Comparison of ENCODE assay signal across 8 mouse cellular contexts in genomic region chr1:178368548-178369271, GRCm38 (mm10). TPM values are rescaled to one million over a fixed set of nuclear protein-coding genes. Genes with fewer than 3 reads are reported as not detected.
DNase-seq lines count a peak whose midpoint lies in the region; ATAC-seq and TF ChIP-seq lines count a peak whose summit lies in the region.

No protein-coding gene starts in this region.

- H3K9me3 ChIP-seq in embryonic facial prominence, embryonic 13.5 days: no peaks in the 10 kb centered on the region
- H3K9me3 ChIP-seq in limb, embryonic 12.5 days: no peaks in the 10 kb centered on the region
- H3K9me3 ChIP-seq in midbrain, embryonic 15.5 days: no peaks in the 10 kb centered on the region

- H3K4me3 ChIP-seq in embryonic facial prominence, embryonic 13.5 days: peak overlapping the region; percentile 50
- peak overlapping the region; percentile 72 for H3K4me3 ChIP-seq in kidney, adult 2 months (ENCODE audit: insufficient read depth, low read depth, low read length)
- H3K4me3 ChIP-seq in limb, embryonic 12.5 days (replicated peaks): peak overlapping the region; percentile 48
- peak overlapping the region; percentile 50 for H3K4me3 ChIP-seq in midbrain, embryonic 15.5 days
- peak overlapping the region; percentile 57 for H3K4me3 ChIP-seq in spleen, adult 2 months (ENCODE audit: extremely low read depth, insufficient read depth, insufficient read length)

- TF ChIP-seq POLR2A in kidney, adult 2 months (IDR thresholded peaks at IDR 0.05; ENCODE audit: low read depth, low read length): peak; percentile 59
- peak; percentile 44 for TF ChIP-seq POLR2A in spleen, adult 2 months (IDR thresholded peaks at IDR 0.05; ENCODE audit: low read depth, low read length)

- TF ChIP-seq CTCF in kidney, adult 2 months (conservative IDR thresholded peaks at IDR 0.05; ENCODE audit: insufficient read depth, insufficient read length, low read depth, low read length): no peak
- no peak for TF ChIP-seq CTCF in spleen, adult 2 months (IDR thresholded peaks at IDR 0.05; ENCODE audit: extremely low read depth, insufficient read depth, insufficient read length, insufficient replicate concordance)

- peak; percentile 85 for ATAC-seq in embryonic facial prominence, embryonic 13.5 days (ENCODE audit: insufficient number of reproducible peaks, insufficient read depth, low FRiP score, low TSS enrichment, low read depth)
- peak; percentile 87 for ATAC-seq in limb, embryonic 12.5 days (ENCODE audit: insufficient number of reproducible peaks, insufficient read depth, low FRiP score, low TSS enrichment, low read depth)
- ATAC-seq in midbrain, embryonic 15.5 days (replicated peaks): peak; percentile 97

- 1% methylated on average over 36 of the region's 36 CpGs for WGBS in embryonic facial prominence, embryonic 13.5 days
- WGBS in kidney, adult 2 months: 3% methylated on average over 36 of the region's 36 CpGs
- WGBS in limb, embryonic 12.5 days: 2% methylated on average over 36 of the region's 36 CpGs
- WGBS in midbrain, embryonic 15.5 days: 2% methylated on average over 36 of the region's 36 CpGs
- 5% methylated on average over 36 of the region's 36 CpGs for WGBS in spleen, adult 2 months

- peak overlapping the region; percentile 69 for H3K27ac ChIP-seq in embryonic facial prominence, embryonic 13.5 days
- peak overlapping the region; percentile 96 for H3K27ac ChIP-seq in kidney, adult 2 months (ENCODE audit: insufficient read depth, low read depth, low read length)
- H3K27ac ChIP-seq in limb, embryonic 12.5 days: peak overlapping the region; percentile 65
- peak overlapping the region; percentile 79 for H3K27ac ChIP-seq in midbrain, embryonic 15.5 days
- peak overlapping the region; percentile 97 for H3K27ac ChIP-seq in spleen, adult 2 months (ENCODE audit: insufficient read depth, low read length)

- no peaks in the 10 kb centered on the region for H3K36me3 ChIP-seq in embryonic facial prominence, embryonic 13.5 days
- no peaks in the 10 kb centered on the region for H3K36me3 ChIP-seq in kidney, adult 2 months (ENCODE audit: control insufficient read depth, insufficient read depth, low read length)
- H3K36me3 ChIP-seq in limb, embryonic 12.5 days: no peaks in the 10 kb centered on the region
- H3K36me3 ChIP-seq in midbrain, embryonic 15.5 days (replicated peaks): no peaks in the 10 kb centered on the region
- no peaks in the 10 kb centered on the region for H3K36me3 ChIP-seq in spleen, adult 2 months (ENCODE audit: control insufficient read depth, insufficient read depth, low read length)

- peaks cover 4% of the 10 kb centered on the region; the same call in 1 of the 2 replicates for H3K4me1 ChIP-seq in embryonic facial prominence, embryonic 13.5 days
- peaks cover 2% of the 10 kb centered on the region; the same call in 1 of the 2 replicates for H3K4me1 ChIP-seq in kidney, adult 2 months (ENCODE audit: control insufficient read depth, insufficient read depth, low read length)
- peaks cover 8% of the 10 kb centered on the region for H3K4me1 ChIP-seq in limb, embryonic 12.5 days (replicated peaks)
- peaks cover 10% of the 10 kb centered on the region for H3K4me1 ChIP-seq in midbrain, embryonic 15.5 days
- H3K4me1 ChIP-seq in spleen, adult 2 months (ENCODE audit: control insufficient read depth, insufficient read depth, insufficient read length): peaks cover 3% of the 10 kb centered on the region; the same call in 1 of the 2 replicates

- peak; percentile 98 for DNase-seq in 3134 (ENCODE audit: extremely low read depth, insufficient read length, low spot score)
- peak; percentile 93 to 95 for DNase-seq in adrenal gland, postnatal 36 days
- DNase-seq in heart, adult 18-20 months: peak; percentile 93 to 97
- DNase-seq in kidney, adult 2 months: peak; percentile 97
- peak; percentile 86 to 88 for DNase-seq in spleen, adult 2 months (ENCODE audit: low read depth in 1 of 2, low spot score in 2 of 2)

- peak overlapping the region; percentile 70 for H3K9ac ChIP-seq in embryonic facial prominence, embryonic 13.5 days
- H3K9ac ChIP-seq in limb, embryonic 12.5 days (replicated peaks): peak overlapping the region; percentile 65
- H3K9ac ChIP-seq in midbrain, embryonic 15.5 days: peak overlapping the region; percentile 49

- no peaks in the 10 kb centered on the region for H3K27me3 ChIP-seq in embryonic facial prominence, embryonic 13.5 days
- no peaks in the 10 kb centered on the region for H3K27me3 ChIP-seq in kidney, adult 2 months (replicated peaks; ENCODE audit: control insufficient read depth, insufficient read depth, low read length)
- H3K27me3 ChIP-seq in limb, embryonic 12.5 days: no peaks in the 10 kb centered on the region
- no peaks in the 10 kb centered on the region for H3K27me3 ChIP-seq in midbrain, embryonic 15.5 days (replicated peaks)
- no peaks in the 10 kb centered on the region for H3K27me3 ChIP-seq in spleen, adult 2 months (ENCODE audit: control insufficient read depth, insufficient read depth, low read length)

- H3K4me2 ChIP-seq in embryonic facial prominence, embryonic 13.5 days: peak overlapping the region; percentile 82
- H3K4me2 ChIP-seq in limb, embryonic 12.5 days: peak overlapping the region; percentile 77
- peak overlapping the region; percentile 76 for H3K4me2 ChIP-seq in midbrain, embryonic 15.5 days

RNA-seq across cellular contexts. Expression of gene Hnrnpu, which starts 31.1 kb away (rescaled TPM):
- total RNA-seq in adrenal gland, postnatal 36 days (2021): 100 to 1,000 TPM; 340 to 387 TPM
- polyA plus RNA-seq in embryonic facial prominence, embryonic 13.5 days (2015; fragmentation: Nextera tagmentation; extraction: Ambion mirVana): 386 and 418 TPM in 2 replicates
- total RNA-seq in heart, adult 18-20 months (2021): 100 to 1,000 TPM; 146 to 173 TPM
- 37.7 and 51.6 TPM in 2 replicates for polyA plus RNA-seq in kidney, adult 2 months (2012; rRNA removed)
- 869 and 872 TPM in 2 replicates for polyA plus RNA-seq in limb, embryonic 12.5 days (2016; fragmentation: Nextera tagmentation; extraction: Ambion mirVana)
- 255 and 278 TPM in 2 replicates for polyA plus RNA-seq in midbrain, embryonic 15.5 days (2015; fragmentation: Nextera tagmentation; extraction: Ambion mirVana)
- 48.6 and 58.2 TPM in 2 replicates for polyA plus RNA-seq in spleen, adult 2 months (2012; rRNA removed)

RNA-seq across cellular contexts. Expression of gene Efcab2, which starts 37.2 kb away (rescaled TPM):
- 1 to 10 TPM; 2.1 to 3.2 TPM for total RNA-seq in adrenal gland, postnatal 36 days (2021)
- polyA plus RNA-seq in embryonic facial prominence, embryonic 13.5 days (2015; fragmentation: Nextera tagmentation; extraction: Ambion mirVana): 4.1 and 5.2 TPM in 2 replicates
- 100 to 1,000 TPM; 107 to 111 TPM for total RNA-seq in heart, adult 18-20 months (2021)
- polyA plus RNA-seq in kidney, adult 2 months (2012; rRNA removed): 0.96 and 1.6 TPM in 2 replicates
- polyA plus RNA-seq in limb, embryonic 12.5 days (2016; fragmentation: Nextera tagmentation; extraction: Ambion mirVana): 4.7 and 7.1 TPM in 2 replicates
- 9.5 and 10.7 TPM in 2 replicates for polyA plus RNA-seq in midbrain, embryonic 15.5 days (2015; fragmentation: Nextera tagmentation; extraction: Ambion mirVana)
- polyA plus RNA-seq in spleen, adult 2 months (2012; rRNA removed): 0.23 and 0.34 TPM in 2 replicates

RNA-seq across cellular contexts. Expression of gene Cox20, which starts 49.8 kb away (rescaled TPM):
- total RNA-seq in adrenal gland, postnatal 36 days (2021): 100 to 1,000 TPM in 1 of 2 experiments, 10 to 100 TPM in 1; 79.2 to 103 TPM
- polyA plus RNA-seq in embryonic facial prominence, embryonic 13.5 days (2015; fragmentation: Nextera tagmentation; extraction: Ambion mirVana): 167 TPM in 2 replicates
- total RNA-seq in heart, adult 18-20 months (2021): 100 to 1,000 TPM; 120 to 123 TPM
- 28.0 and 54.6 TPM in 2 replicates for polyA plus RNA-seq in kidney, adult 2 months (2012; rRNA removed)
- 124 and 132 TPM in 2 replicates for polyA plus RNA-seq in limb, embryonic 12.5 days (2016; fragmentation: Nextera tagmentation; extraction: Ambion mirVana)
- polyA plus RNA-seq in midbrain, embryonic 15.5 days (2015; fragmentation: Nextera tagmentation; extraction: Ambion mirVana): 104 and 107 TPM in 2 replicates
- polyA plus RNA-seq in spleen, adult 2 months (2012; rRNA removed): 3.7 and 4.2 TPM in 2 replicates

Comparison
In these comparisons a context has a peak if more than half of its experiments do, and no peak if none do; other contexts are left out.
1. Peak in every context shown above with its lines: DNase-seq, ATAC-seq, H3K4me3 ChIP-seq and H3K27ac ChIP-seq.